Mouse (Mus musculus) MEL (cell line): ENCODE measurements around the gene Plb1. TPM values are rescaled to one million over a fixed set of nuclear protein-coding genes. Genes with fewer than 3 reads are reported as not detected.

Experiments used
- DNase-seq: peaks from one replicate; pipeline ENCODE4 v3.0.0; 2011; ENCODE audit warnings: low read depth, low spot score
- H3K27ac ChIP-seq: 2 replicates; pipeline ENCODE4 v1.5.1; 2012; ENCODE audit warnings: low read depth, mild to moderate bottlenecking, control low read depth, low read length, moderate library complexity; ENCODE audit not compliant: control insufficient read depth
- H3K27me3 ChIP-seq, 2 experiments: fragments of 150-350 bp in 1 of 2; sonication (generic) in 1 of 2; 2 replicates each; pipeline ENCODE4 v1.6.1; 2012; ENCODE audit warnings: low read length in 2 of 2, mild to moderate bottlenecking in 2 of 2, improper control_type of control experiment in 1 of 2, moderate library complexity in 1 of 2; ENCODE audit not compliant: insufficient read depth in 2 of 2, control insufficient read depth in 1 of 2
- H3K36me3 ChIP-seq, 2 experiments: 2 replicates each; pipeline ENCODE4 v1.6.1; 2012 to 2014; ENCODE audit warnings: low read length in 2 of 2, improper control_type of control experiment in 1 of 2, inconsistent platforms in 1 of 2, mild to moderate bottlenecking in 1 of 2; ENCODE audit not compliant: insufficient read depth in 2 of 2, control insufficient read depth in 1 of 2
- H3K4me1 ChIP-seq, 2 experiments: fragments of 150-350 bp in 1 of 2; sonication (generic) in 1 of 2; 2 replicates each; pipeline ENCODE4 v1.6.1; 2012; ENCODE audit warnings: low read length in 2 of 2, improper control_type of control experiment in 1 of 2, mild to moderate bottlenecking in 1 of 2; ENCODE audit not compliant: insufficient read depth in 2 of 2, control insufficient read depth in 1 of 2
- H3K4me3 ChIP-seq, 2 experiments: fragments of 150-350 bp in 1 of 2; sonication (generic) in 1 of 2; 2 replicates each; pipeline ENCODE4 v1.5.1; 2012; ENCODE audit warnings: low read depth in 2 of 2, low read length in 2 of 2, mild to moderate bottlenecking in 2 of 2, moderate library complexity in 2 of 2, control low read depth in 1 of 2, improper control_type of control experiment in 1 of 2; ENCODE audit not compliant: control insufficient read depth in 1 of 2, insufficient read depth in 1 of 2
- H3K79me2 ChIP-seq: 2 replicates; pipeline ENCODE4 v1.6.1; 2012; ENCODE audit warnings: mild to moderate bottlenecking, low read length, moderate library complexity; ENCODE audit not compliant: control insufficient read depth, poor library complexity, insufficient read depth
- H3K9ac ChIP-seq: 2 replicates; pipeline ENCODE4 v1.6.1; 2012; ENCODE audit warnings: low read depth, mild to moderate bottlenecking, control low read depth, low read length, moderate library complexity; ENCODE audit not compliant: control insufficient read depth, poor library complexity, severe bottlenecking
- H3K9me3 ChIP-seq: fragments of 150-350 bp; sonication (generic); replicated peaks from 2 replicates; pipeline ENCODE4 v1.6.1; 2012; ENCODE audit warnings: mild to moderate bottlenecking, low read length, improper control_type of control experiment, moderate library complexity; ENCODE audit not compliant: insufficient read depth
- BHLHE40 ChIP-seq: IDR thresholded peaks from 2 replicates; pipeline ENCODE4 v1.6.1; 2012; ENCODE audit warnings: low read depth, mild to moderate bottlenecking, inconsistent platforms, low read length, improper control_type of control experiment, borderline replicate concordance
- CHD1 ChIP-seq: IDR thresholded peaks from 2 replicates; pipeline ENCODE4 v1.6.1; 2012; ENCODE audit warnings: low read depth, mild to moderate bottlenecking, inconsistent platforms, low read length, improper control_type of control experiment
- CTCF ChIP-seq, 3 experiments: IDR thresholded peaks in 2 of 3; conservative IDR thresholded peaks in 1 of 3; 2 replicates each; pipeline ENCODE4 v1.5.1; 2011 to 2012; ENCODE audit warnings: low read length in 3 of 3, low read depth in 2 of 3, mild to moderate bottlenecking in 2 of 3, improper control_type of control experiment in 1 of 3, inconsistent platforms in 1 of 3, mixed read lengths in 1 of 3, moderate library complexity in 1 of 3; ENCODE audit not compliant: control insufficient read depth in 1 of 3, insufficient read depth in 1 of 3, poor library complexity in 1 of 3, severe bottlenecking in 1 of 3
- E2F4 ChIP-seq: IDR thresholded peaks from 2 replicates; pipeline ENCODE4 v1.6.1; 2011; ENCODE audit warnings: low read depth, low read length, improper control_type of control experiment, borderline replicate concordance
- ELF1 ChIP-seq: IDR thresholded peaks from 2 replicates; pipeline ENCODE4 v1.6.1; 2014; ENCODE audit warnings: low read depth, mild to moderate bottlenecking, inconsistent platforms, low read length, improper control_type of control experiment, moderate library complexity
- EP300 ChIP-seq, 2 experiments: IDR thresholded peaks; 2 replicates each; pipeline ENCODE4 v1.6.1; 2011; ENCODE audit warnings: improper control_type of control experiment in 2 of 2, low read length in 2 of 2, low read depth in 1 of 2, mild to moderate bottlenecking in 1 of 2
- ETS1 ChIP-seq: IDR thresholded peaks from 2 replicates; pipeline ENCODE4 v1.6.1; 2012; ENCODE audit warnings: low read depth, mild to moderate bottlenecking, inconsistent platforms, low read length, improper control_type of control experiment, moderate library complexity
- GATA1 ChIP-seq: IDR thresholded peaks from 2 replicates; pipeline ENCODE4 v1.6.1; 2011; ENCODE audit warnings: low read depth, low read length, improper control_type of control experiment
- HCFC1 ChIP-seq: IDR thresholded peaks from 2 replicates; pipeline ENCODE4 v1.6.1; 2012; ENCODE audit warnings: low read depth, mild to moderate bottlenecking, inconsistent platforms, low read length, improper control_type of control experiment, moderate library complexity
- KAT2A ChIP-seq: conservative IDR thresholded peaks from 2 replicates; pipeline ENCODE4 v1.6.1; 2012; ENCODE audit warnings: low read depth, low read length, improper control_type of control experiment, inconsistent platforms
- MAX ChIP-seq: IDR thresholded peaks from 2 replicates; pipeline ENCODE4 v1.6.1; 2011; ENCODE audit warnings: low read length, improper control_type of control experiment
- MYC ChIP-seq: IDR thresholded peaks from 2 replicates; pipeline ENCODE4 v1.6.1; 2011; ENCODE audit warnings: low read depth, mild to moderate bottlenecking, low read length, improper control_type of control experiment, moderate library complexity
- NRF1 ChIP-seq: IDR thresholded peaks from 2 replicates; pipeline ENCODE4 v1.6.1; 2014; ENCODE audit warnings: low read depth, mild to moderate bottlenecking, inconsistent platforms, low read length, improper control_type of control experiment, moderate library complexity; ENCODE audit not compliant: poor library complexity, insufficient read depth, severe bottlenecking
- POLR2A ChIP-seq, 2 experiments: IDR thresholded peaks; 2 replicates each; pipeline ENCODE4 v1.6.1; 2011 to 2012; ENCODE audit warnings: low read length in 2 of 2, mild to moderate bottlenecking in 2 of 2, control low read depth in 1 of 2, improper control_type of control experiment in 1 of 2, low read depth in 1 of 2, moderate library complexity in 1 of 2; ENCODE audit not compliant: control insufficient read depth in 1 of 2, insufficient read depth in 1 of 2, poor library complexity in 1 of 2
- POLR2AphosphoS2 ChIP-seq: IDR thresholded peaks from 2 replicates; pipeline ENCODE4 v1.6.1; 2011; ENCODE audit warnings: low read length, improper control_type of control experiment
- POLR2AphosphoS5 ChIP-seq: IDR thresholded peaks from 2 replicates; pipeline ENCODE4 v1.6.1; 2012; ENCODE audit warnings: low read depth, borderline replicate concordance, mild to moderate bottlenecking, inconsistent platforms, low read length, moderate library complexity, mixed read lengths
- RAD21 ChIP-seq: IDR thresholded peaks from 2 replicates; pipeline ENCODE4 v1.6.1; 2011; ENCODE audit warnings: mild to moderate bottlenecking, low read depth, low read length, improper control_type of control experiment
- RCOR1 ChIP-seq: IDR thresholded peaks from 2 replicates; pipeline ENCODE4 v1.6.1; 2012; ENCODE audit warnings: low read depth, mild to moderate bottlenecking, inconsistent platforms, low read length, improper control_type of control experiment
- SIN3A ChIP-seq: IDR thresholded peaks from 2 replicates; pipeline ENCODE4 v1.6.1; 2012; ENCODE audit warnings: low read length, improper control_type of control experiment, inconsistent platforms
- SMC3 ChIP-seq: IDR thresholded peaks from 2 replicates; pipeline ENCODE4 v1.6.1; 2011; ENCODE audit warnings: low read depth, low read length, improper control_type of control experiment
- TBP ChIP-seq: IDR thresholded peaks from 2 replicates; pipeline ENCODE4 v1.8.0; 2011; ENCODE audit warnings: low read depth, low read length, improper control_type of control experiment
- UBTF ChIP-seq: IDR thresholded peaks from 2 replicates; pipeline ENCODE4 v1.6.1; 2012; ENCODE audit warnings: low read depth, mild to moderate bottlenecking, inconsistent platforms, low read length, improper control_type of control experiment, moderate library complexity, borderline replicate concordance; ENCODE audit not compliant: insufficient read depth
- USF1 ChIP-seq: IDR thresholded peaks from 2 replicates; pipeline ENCODE4 v1.6.1; 2014; ENCODE audit warnings: low read depth, mild to moderate bottlenecking, inconsistent platforms, low read length, improper control_type of control experiment, moderate library complexity
- USF2 ChIP-seq, 2 experiments: IDR thresholded peaks; 2 replicates each; pipeline ENCODE4 v1.6.1; 2011 to 2012; ENCODE audit warnings: improper control_type of control experiment in 2 of 2, low read length in 2 of 2, borderline replicate concordance in 1 of 2, inconsistent platforms in 1 of 2, low read depth in 1 of 2, mild to moderate bottlenecking in 1 of 2; ENCODE audit not compliant: insufficient read depth in 1 of 2
- ZC3H11A ChIP-seq: IDR thresholded peaks from 2 replicates; pipeline ENCODE4 v1.6.1; 2012; ENCODE audit warnings: low read depth, mild to moderate bottlenecking, inconsistent platforms, low read length, improper control_type of control experiment
- ZMIZ1 ChIP-seq: IDR thresholded peaks from 2 replicates; pipeline ENCODE4 v1.6.1; 2012; ENCODE audit warnings: low read depth, mild to moderate bottlenecking, inconsistent platforms, low read length, improper control_type of control experiment, moderate library complexity
- ZNF384 ChIP-seq: IDR thresholded peaks from 2 replicates; pipeline ENCODE4 v1.6.1; 2012; ENCODE audit warnings: low read depth, mild to moderate bottlenecking, inconsistent platforms, low read length, improper control_type of control experiment
- polyA plus RNA-seq, 2 experiments: library from polyadenylated mRNA; stranded (reverse) in 1 of 2; unstranded in 1 of 2; fragments of >175 nt in 1 of 2; fragments of >200 nt in 1 of 2; gene quantifications; 2 replicates each; pipeline versions ENCODE4 v1.2.1 to v1.2.4; 2012; ENCODE audit warnings: low replicate concordance in 2 of 2, low read depth in 1 of 2; ENCODE audit not compliant: insufficient read length in 2 of 2, insufficient read depth in 1 of 2, missing spikeins in 1 of 2
- total RNA-seq: library from RNA; depleted of rRNA; stranded (reverse); fragments of 300-350 nt; gene quantifications from 2 replicates; pipeline ENCODE4 v1.2.3, GENCODE M21; 2012

Plb1 gene
- total and polyA plus RNA-seq, 3 experiments: not detected

GRCm38 (mm10) chr5:32352845-32353244 lies 120.3 kb downstream of the Plb1 start:
- no peak for TF ChIP-seq POLR2AphosphoS5
- TF ChIP-seq E2F4: no peak
- TF ChIP-seq CTCF (IDR thresholded peaks at IDR 0.05 in 2 of 3, conservative IDR thresholded peaks at IDR 0.05 in 1 of 3; ENCODE audit: control insufficient read depth in 1 of 3, insufficient read depth in 1 of 3, low read depth in 2 of 3, low read length in 3 of 3, poor library complexity in 1 of 3, severe bottlenecking in 1 of 3): no peak
- TF ChIP-seq ZC3H11A: no peak
- TF ChIP-seq RAD21: no peak
- no peak for TF ChIP-seq BHLHE40
- TF ChIP-seq SIN3A: no peak
- no peak for TF ChIP-seq ZMIZ1
- TF ChIP-seq ELF1: no peak
- no peak for TF ChIP-seq NRF1
- no peak for TF ChIP-seq USF1
- TF ChIP-seq SMC3: no peak
- no peak for TF ChIP-seq GATA1
- H3K4me3 ChIP-seq: no peak overlapping the region
- H3K9me3 ChIP-seq: no peaks in the 10 kb centered on the region
- H3K36me3 ChIP-seq: no peaks in the 10 kb centered on the region
- H3K9ac ChIP-seq: no peak overlapping the region
- H3K79me2 ChIP-seq: no peaks in the 10 kb centered on the region
- H3K27me3 ChIP-seq: peaks cover 21 to 34% of the 10 kb centered on the region in 2 experiments
- no peaks in the 10 kb centered on the region for H3K4me1 ChIP-seq
- H3K27ac ChIP-seq: no peak overlapping the region
- DNase-seq: no peak

- H3K79me2 ChIP-seq: no peaks in the 10 kb centered on the region
- H3K36me3 ChIP-seq: no peaks in the 10 kb centered on the region
Observed at GRCm38 (mm10) chr5:32353280-32353679, 120.8 kb downstream of the Plb1 start.

More at GRCm38 (mm10) chr5:32353280-32353679, 120.8 kb downstream of the Plb1 start:
- no peak for DNase-seq
- H3K27ac ChIP-seq: no peak overlapping the region
- no peak overlapping the region for H3K9ac ChIP-seq
- no peaks in the 10 kb centered on the region for H3K4me1 ChIP-seq
- no peaks in the 10 kb centered on the region for H3K9me3 ChIP-seq
- TF ChIP-seq ETS1 (no peak), USF1 (no peak), RCOR1 (no peak), SIN3A (no peak), USF2 (IDR thresholded peaks at IDR 0.05; ENCODE audit: borderline replicate concordance in 1 of 2, insufficient read depth in 1 of 2, low read depth in 1 of 2, low read length in 2 of 2) (no peak), MAX (no peak), ZNF384 (no peak), MYC (no peak), CTCF (IDR thresholded peaks at IDR 0.05 in 2 of 3, conservative IDR thresholded peaks at IDR 0.05 in 1 of 3; ENCODE audit: control insufficient read depth in 1 of 3, insufficient read depth in 1 of 3, low read depth in 2 of 3, low read length in 3 of 3, poor library complexity in 1 of 3, severe bottlenecking in 1 of 3) (no peak), POLR2AphosphoS2 (no peak), CHD1 (no peak), UBTF (no peak), KAT2A (no peak), EP300 (IDR thresholded peaks at IDR 0.05; ENCODE audit: low read depth in 1 of 2, low read length in 2 of 2) (no peak), TBP (no peak), POLR2A (IDR thresholded peaks at IDR 0.05; ENCODE audit: control insufficient read depth in 1 of 2, insufficient read depth in 1 of 2, low read depth in 1 of 2, low read length in 2 of 2, poor library complexity in 1 of 2) (no peak), HCFC1 (no peak)
- H3K4me3 ChIP-seq: no peak overlapping the region
- peaks cover 22 to 35% of the 10 kb centered on the region in 2 experiments for H3K27me3 ChIP-seq
